Mouse (Mus musculus): Measurements from ENCODE around the gene Ncoa7.
A peak's percentile ranks its signal among the peaks of the same experiment; 100 is the strongest.
"Not testable (repeated sequence)": the region's sequence is repeated elsewhere in the genome, so short reads cannot be mapped to it uniquely, and the experiment has no call there.

Ncoa7 gene

GRCm38 (mm10) chr10:30674825-30675224 is 128.3 kb downstream of the Ncoa7 start:
- DNase-seq (ENCODE audit: low read depth, low spot score), result no peak

- DNase-seq (ENCODE audit: low read depth, low spot score), result no peak
Observed at GRCm38 (mm10) chr10:30666580-30666979, 136.5 kb downstream of the Ncoa7 start.

GRCm38 (mm10) chr10:30660564-30661328 is 142.4 kb downstream of the Ncoa7 start:
- peak; percentile 46 for DNase-seq (ENCODE audit: low read depth, low spot score)

- DNase-seq (ENCODE audit: low read depth, low spot score), result peak; percentile 86
Observed at GRCm38 (mm10) chr10:30655655-30656054, 147.5 kb downstream of the Ncoa7 start.

- DNase-seq (ENCODE audit: low read depth, low spot score), result no peak
Observed at GRCm38 (mm10) chr10:30647681-30648080, 155.4 kb downstream of the Ncoa7 start.

- DNase-seq (ENCODE audit: low read depth, low spot score), result no peak
Observed at GRCm38 (mm10) chr10:30638216-30638615, 164.9 kb downstream of the Ncoa7 start.

GRCm38 (mm10) chr10:30636474-30637154 is 166.5 kb downstream of the Ncoa7 start:
- DNase-seq (ENCODE audit: low read depth, low spot score), result peak; percentile 41

- no peak for DNase-seq (ENCODE audit: low read depth, low spot score)
Observed at GRCm38 (mm10) chr10:30632718-30633117, 170.4 kb downstream of the Ncoa7 start.

- no peak for DNase-seq (ENCODE audit: low read depth, low spot score)
Observed at GRCm38 (mm10) chr10:30629977-30630376, 173.1 kb downstream of the Ncoa7 start.

GRCm38 (mm10) chr10:30629513-30629912 is 173.6 kb downstream of the Ncoa7 start, which contains the start of gene Hint3:
Hint3 (minus strand) TSS chr10:30629632.
- DNase-seq (ENCODE audit: low read depth, low spot score), result no peak

GRCm38 (mm10) chr10:30628444-30628843 is 174.7 kb downstream of the Ncoa7 start:
- not testable (repeated sequence) for DNase-seq (ENCODE audit: low read depth, low spot score)

GRCm38 (mm10) chr10:30627548-30627947 is 175.6 kb downstream of the Ncoa7 start:
- DNase-seq (ENCODE audit: low read depth, low spot score), result peak; percentile 52

- DNase-seq (ENCODE audit: low read depth, low spot score), result no peak
Observed at GRCm38 (mm10) chr10:30624161-30625019, 178.7 kb downstream of the Ncoa7 start.

- peak; percentile 65 for DNase-seq (ENCODE audit: low read depth, low spot score)
Observed at GRCm38 (mm10) chr10:30622928-30623327, 180.2 kb downstream of the Ncoa7 start.

GRCm38 (mm10) chr10:30618918-30619210 is 184.3 kb downstream of the Ncoa7 start:
- no peak for DNase-seq (ENCODE audit: low read depth, low spot score)

- DNase-seq (ENCODE audit: low read depth, low spot score), result peak; percentile 99
Observed at GRCm38 (mm10) chr10:30618091-30618917, 184.8 kb downstream of the Ncoa7 start.

GRCm38 (mm10) chr10:30613039-30613438 is 190.1 kb downstream of the Ncoa7 start:
- DNase-seq (ENCODE audit: low read depth, low spot score), result no peak

GRCm38 (mm10) chr10:30609614-30610013 is 193.5 kb downstream of the Ncoa7 start:
- DNase-seq (ENCODE audit: low read depth, low spot score), result no peak

GRCm38 (mm10) chr10:30608109-30608508 is 195.0 kb downstream of the Ncoa7 start:
- DNase-seq (ENCODE audit: low read depth, low spot score), result no peak

GRCm38 (mm10) chr10:30600542-30600966 is 202.6 kb downstream of the Ncoa7 start, which contains the start of gene Trmt11:
Trmt11 (minus strand) TSS chr10:30600749.
- peak; percentile 91 for DNase-seq (ENCODE audit: low read depth, low spot score)

GRCm38 (mm10) chr10:30600094-30600534 is 203.0 kb downstream of the Ncoa7 start:
- no peak for DNase-seq (ENCODE audit: low read depth, low spot score)

Data from CD4-positive, CD25-positive, alpha-beta regulatory T cell, adult 2 months (primary cell).